Mouse (Mus musculus) heart, adult 11 months (tissue): ENCODE data around the gene Trpv2.
"Not testable (repeated sequence)": the region's sequence is repeated elsewhere in the genome, so short reads cannot be mapped to it uniquely, and the experiment has no call there.

Experiments
- DNase-seq: peaks from one replicate; pipeline ENCODE4 v3.0.0; 2022

The Trpv2 gene

GRCm38 (mm10) chr11:62649803-62650202 is 75.5 kb downstream of the Trpv2 start:
- not testable (repeated sequence) for DNase-seq
